Mouse (Mus musculus): ENCODE data around the gene Gm3336. TPM values are rescaled to one million over a fixed set of nuclear protein-coding genes. Genes with fewer than 3 reads are reported as not detected.

Gene Gm3336
- polyA plus RNA-seq, 1 experiment, result not detected

DNA sequence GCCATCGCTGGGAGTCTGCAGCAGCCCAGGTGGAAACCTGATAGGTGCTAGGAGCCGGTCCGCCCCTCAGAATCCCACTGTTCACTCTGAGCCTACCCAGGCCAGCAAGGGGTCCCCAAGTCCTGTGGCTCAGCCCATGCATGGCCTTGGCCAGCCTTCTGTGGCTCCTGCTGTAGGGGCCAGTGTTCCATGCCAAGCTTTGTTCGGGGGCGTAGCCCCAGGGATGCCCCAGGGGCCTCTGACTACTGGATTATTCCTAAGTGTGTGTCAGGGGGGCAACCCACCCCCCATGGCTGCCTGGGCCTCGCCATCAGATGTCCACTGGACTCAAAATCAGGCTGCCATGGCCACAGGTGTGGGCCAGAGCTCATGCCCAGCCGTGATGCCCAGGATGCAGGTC, 4.4 kb upstream of the Gm3336 start:
- no peak overlapping the region for H3K27ac ChIP-seq (ENCODE audit: insufficient read depth, low read depth, low read length)
- peaks cover 3% of the 10 kb centered on the region; the same call in 1 of the 2 replicates for H3K4me1 ChIP-seq (ENCODE audit: control insufficient read depth, insufficient read depth, low read length)
- TF ChIP-seq CTCF (IDR thresholded peaks at IDR 0.05; ENCODE audit: low read depth, low read length), result no peak
- no peak for TF ChIP-seq POLR2A (IDR thresholded peaks at IDR 0.05; ENCODE audit: borderline replicate concordance, low read depth, low read length)
- no peak overlapping the region for H3K4me3 ChIP-seq (ENCODE audit: insufficient read depth, low read length)

DNA sequence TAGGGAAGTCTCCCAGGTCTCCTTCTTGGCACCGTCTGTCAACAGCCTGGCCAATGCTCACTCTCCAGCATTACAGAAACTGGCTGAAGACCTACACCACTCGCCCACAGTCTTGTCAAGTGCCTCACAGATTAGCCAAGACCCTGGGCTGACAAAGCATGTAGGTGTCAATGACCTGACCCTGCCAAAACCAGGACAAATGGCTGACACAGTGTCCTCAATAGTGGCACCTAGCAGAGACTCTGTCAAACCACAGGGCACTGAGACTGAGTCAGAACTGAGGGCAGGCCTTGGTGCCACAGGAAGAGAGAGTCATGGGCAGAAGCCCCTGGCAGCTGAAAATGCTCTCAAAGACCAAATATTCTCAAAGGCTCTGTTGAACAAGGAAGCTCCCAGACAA, 3.3 kb upstream of the Gm3336 start:
- Histone ChIP-seq H3K4me3 (ENCODE audit: insufficient read depth, low read length) (no peak overlapping the region), H3K27ac (ENCODE audit: insufficient read depth, low read depth, low read length) (no peak overlapping the region), H3K4me1 (ENCODE audit: control insufficient read depth, insufficient read depth, low read length) (peaks cover 6% of the 10 kb centered on the region)
- TF ChIP-seq POLR2A (IDR thresholded peaks at IDR 0.05; ENCODE audit: borderline replicate concordance, low read depth, low read length), result no peak
- no peak for TF ChIP-seq CTCF (IDR thresholded peaks at IDR 0.05; ENCODE audit: low read depth, low read length)

DNA sequence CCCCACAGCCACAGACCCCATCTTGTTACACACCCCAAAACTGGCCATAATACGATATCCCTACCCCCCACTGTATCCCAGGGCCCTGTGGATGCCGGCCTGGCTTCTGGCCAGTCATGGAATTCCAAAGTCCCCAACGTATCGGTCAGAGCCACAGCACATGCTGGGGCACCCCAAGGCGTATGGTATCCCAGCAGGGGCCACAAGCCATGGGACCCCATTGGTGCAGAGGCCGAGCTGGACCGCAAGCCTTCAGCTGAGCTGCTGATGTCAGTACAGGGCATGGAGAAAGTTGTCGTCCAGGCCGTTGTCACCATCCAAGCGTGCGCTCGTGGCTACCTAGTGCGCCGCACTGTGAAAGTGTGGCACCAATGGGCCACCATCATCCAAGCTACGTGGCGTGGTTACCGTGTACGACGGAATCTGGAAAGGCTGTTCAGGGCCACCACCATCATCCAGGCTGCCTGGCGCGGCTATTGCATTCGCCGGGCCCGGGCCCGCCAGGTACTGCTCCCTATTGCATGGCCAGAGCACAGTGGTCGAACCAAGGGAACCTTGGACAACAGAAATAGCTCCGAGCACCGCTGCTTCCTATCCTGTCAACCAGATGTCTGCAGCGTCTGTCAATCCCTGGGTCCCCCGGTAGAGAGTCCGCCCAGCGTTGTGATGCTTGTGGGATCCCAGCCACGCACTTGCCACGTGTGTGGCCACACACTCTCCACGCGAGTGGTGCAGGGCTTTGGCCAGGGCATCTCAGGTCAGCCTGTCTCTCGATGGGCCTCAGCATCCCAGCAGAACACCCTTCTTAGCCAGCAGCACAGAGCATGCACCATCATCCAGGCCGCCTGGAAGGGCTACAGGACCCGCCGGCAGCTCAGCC, 1.6 kb upstream of the Gm3336 start:
- Histone ChIP-seq H3K4me3 (ENCODE audit: insufficient read depth, low read length) (no peak overlapping the region), H3K4me1 (ENCODE audit: control insufficient read depth, insufficient read depth, low read length) (peaks cover 12% of the 10 kb centered on the region), H3K27ac (ENCODE audit: insufficient read depth, low read depth, low read length) (no peak overlapping the region)
- TF ChIP-seq CTCF (IDR thresholded peaks at IDR 0.05; ENCODE audit: low read depth, low read length), result no peak
- no peak for TF ChIP-seq POLR2A (IDR thresholded peaks at IDR 0.05; ENCODE audit: borderline replicate concordance, low read depth, low read length)

GRCm38 (mm10) chr8:70719796-70720270, 1.5 kb downstream of the Gm3336 start:
- peak overlapping the region; percentile 16; the same call in 1 of the 2 replicates for H3K4me3 ChIP-seq (ENCODE audit: insufficient read depth, low read length)
- H3K4me1 ChIP-seq (ENCODE audit: control insufficient read depth, insufficient read depth, low read length), result peaks cover 12% of the 10 kb centered on the region
- peak overlapping the region; percentile 70 for H3K27ac ChIP-seq (ENCODE audit: insufficient read depth, low read depth, low read length)
- TF ChIP-seq POLR2A (IDR thresholded peaks at IDR 0.05; ENCODE audit: borderline replicate concordance, low read depth, low read length) (no peak), CTCF (IDR thresholded peaks at IDR 0.05; ENCODE audit: low read depth, low read length) (no peak)

DNA sequence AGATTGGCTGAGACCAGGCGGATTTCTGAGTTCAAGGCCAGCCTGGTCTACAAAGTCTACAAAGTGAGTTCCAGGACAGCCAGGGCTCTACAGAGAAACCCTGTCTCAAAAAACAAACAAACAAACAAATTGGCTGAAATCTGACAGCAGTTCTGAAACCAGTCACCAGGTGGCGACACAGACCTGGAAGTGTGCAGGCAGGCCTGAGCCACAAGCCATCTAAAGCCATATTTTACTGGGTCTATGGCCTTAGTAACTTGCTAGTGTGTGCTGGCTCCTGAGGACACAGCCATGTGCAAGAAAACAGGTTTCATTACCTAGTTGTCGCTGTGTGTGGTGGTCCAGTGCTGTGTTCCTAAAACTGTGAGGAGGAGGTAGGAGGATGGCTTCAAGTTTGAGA, 2.4 kb downstream of the Gm3336 start:
- Histone ChIP-seq H3K4me1 (ENCODE audit: control insufficient read depth, insufficient read depth, low read length) (peaks cover 12% of the 10 kb centered on the region), H3K27ac (ENCODE audit: insufficient read depth, low read depth, low read length) (no peak overlapping the region), H3K4me3 (ENCODE audit: insufficient read depth, low read length) (no peak overlapping the region)
- peak; percentile 68 for TF ChIP-seq CTCF (IDR thresholded peaks at IDR 0.05; ENCODE audit: low read depth, low read length)
- TF ChIP-seq POLR2A (IDR thresholded peaks at IDR 0.05; ENCODE audit: borderline replicate concordance, low read depth, low read length), result no peak

- H3K4me1 ChIP-seq (ENCODE audit: control insufficient read depth, insufficient read depth, low read length), result peaks cover 12% of the 10 kb centered on the region
- no peak overlapping the region for H3K27ac ChIP-seq (ENCODE audit: insufficient read depth, low read depth, low read length)
- H3K4me3 ChIP-seq (ENCODE audit: insufficient read depth, low read length), result no peak overlapping the region
- TF ChIP-seq POLR2A (IDR thresholded peaks at IDR 0.05; ENCODE audit: borderline replicate concordance, low read depth, low read length) (no peak), CTCF (IDR thresholded peaks at IDR 0.05; ENCODE audit: low read depth, low read length) (no peak)
Measured at GRCm38 (mm10) chr8:70721601-70722000, 3.3 kb downstream of the Gm3336 start.

- Histone ChIP-seq H3K4me3 (ENCODE audit: insufficient read depth, low read length) (no peak within 1 kb of the TSS), H3K27ac (ENCODE audit: insufficient read depth, low read depth, low read length) (no peak within 1 kb of the TSS), H3K4me1 (ENCODE audit: control insufficient read depth, insufficient read depth, low read length) (peaks cover 9% of the 10 kb centered on the region)
- no peak for TF ChIP-seq CTCF (IDR thresholded peaks at IDR 0.05; ENCODE audit: low read depth, low read length)
- TF ChIP-seq POLR2A (IDR thresholded peaks at IDR 0.05; ENCODE audit: borderline replicate concordance, low read depth, low read length), result no peak
Measured at GRCm38 (mm10) chr8:70723486-70724210, 5.3 kb downstream of the Gm3336 start, which contains the start of gene Pde4c. Gene Pde4c (plus strand): TSS chr8:70723720.

DNA sequence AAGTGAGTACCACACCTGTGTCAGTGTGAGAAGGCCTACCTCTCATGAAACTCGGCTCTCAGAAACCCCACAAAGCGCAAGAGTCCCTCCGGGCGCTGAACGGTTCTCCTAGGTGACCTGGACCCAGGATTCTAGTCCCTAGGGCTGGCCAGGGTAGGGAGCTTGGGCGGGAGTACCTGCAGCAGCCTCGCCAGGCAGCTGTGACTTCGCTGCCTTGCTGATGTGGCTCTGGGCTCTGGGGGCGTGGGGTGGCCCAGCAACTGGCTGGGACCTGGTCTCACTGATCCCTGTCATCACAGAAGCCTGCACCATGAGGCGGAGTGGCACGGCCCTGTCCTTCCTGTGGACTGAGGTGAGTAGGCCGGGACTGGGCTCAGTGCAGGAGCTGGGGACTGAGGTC, 5.9 kb downstream of the Gm3336 start:
- H3K27ac ChIP-seq (ENCODE audit: insufficient read depth, low read depth, low read length), result no peak overlapping the region
- H3K4me1 ChIP-seq (ENCODE audit: control insufficient read depth, insufficient read depth, low read length), result peaks cover 9% of the 10 kb centered on the region
- H3K4me3 ChIP-seq (ENCODE audit: insufficient read depth, low read length), result no peak overlapping the region
- TF ChIP-seq POLR2A (IDR thresholded peaks at IDR 0.05; ENCODE audit: borderline replicate concordance, low read depth, low read length) (no peak), CTCF (IDR thresholded peaks at IDR 0.05; ENCODE audit: low read depth, low read length) (no peak)

GRCm38 (mm10) chr8:70725792-70726447, 7.6 kb downstream of the Gm3336 start:
- Histone ChIP-seq H3K27ac (ENCODE audit: insufficient read depth, low read depth, low read length) (no peak overlapping the region), H3K4me1 (ENCODE audit: control insufficient read depth, insufficient read depth, low read length) (no peaks in the 10 kb centered on the region), H3K4me3 (ENCODE audit: insufficient read depth, low read length) (no peak overlapping the region)
- TF ChIP-seq POLR2A (IDR thresholded peaks at IDR 0.05; ENCODE audit: borderline replicate concordance, low read depth, low read length) (no peak), CTCF (IDR thresholded peaks at IDR 0.05; ENCODE audit: low read depth, low read length) (no peak)
